Mouse (Mus musculus) 3T3-L1 (cell line): ENCODE measurements around the gene Pbld1.
A peak's percentile ranks its signal among the peaks of the same experiment; 100 is the strongest.

ENCODE experiments used
- DNase-seq: peaks from one replicate; pipeline ENCODE4 v3.0.0-alpha.2; 2015; ENCODE audit warnings: low read depth, low spot score

Gene Pbld1

DNA sequence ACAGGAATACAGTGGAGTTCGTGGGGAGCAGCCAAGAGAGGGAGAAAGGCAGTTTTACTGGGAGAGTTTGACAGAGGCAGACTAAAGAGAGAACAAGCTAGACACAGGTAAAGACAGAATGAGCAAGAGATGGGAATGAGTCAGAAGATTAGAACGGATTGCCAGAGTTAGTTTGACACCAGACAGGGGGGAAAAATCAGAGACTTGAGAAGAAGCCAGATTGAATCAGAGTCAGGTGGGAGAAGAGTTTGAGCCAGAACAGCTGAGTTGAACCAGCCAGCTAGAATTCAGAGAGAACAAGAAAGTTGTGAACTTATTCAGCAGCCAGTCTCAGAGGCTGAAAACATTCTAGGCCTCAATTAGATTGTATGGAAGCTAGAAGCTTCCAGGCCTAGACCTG is at the start of gene Pbld1:
TSS of gene Pbld1 (plus strand) at position 301 of the 400 bp plus-strand sequence.
- DNase-seq, result no peak

- DNase-seq, result no peak
Observed at GRCm38 (mm10) chr10:63010268-63010667, 49.7 kb upstream of the Pbld1 start.

- DNase-seq, result no peak
Observed at GRCm38 (mm10) chr10:63011556-63011955, 48.4 kb upstream of the Pbld1 start.

- no peak for DNase-seq
Observed at GRCm38 (mm10) chr10:63013476-63013875, 46.5 kb upstream of the Pbld1 start.

DNA sequence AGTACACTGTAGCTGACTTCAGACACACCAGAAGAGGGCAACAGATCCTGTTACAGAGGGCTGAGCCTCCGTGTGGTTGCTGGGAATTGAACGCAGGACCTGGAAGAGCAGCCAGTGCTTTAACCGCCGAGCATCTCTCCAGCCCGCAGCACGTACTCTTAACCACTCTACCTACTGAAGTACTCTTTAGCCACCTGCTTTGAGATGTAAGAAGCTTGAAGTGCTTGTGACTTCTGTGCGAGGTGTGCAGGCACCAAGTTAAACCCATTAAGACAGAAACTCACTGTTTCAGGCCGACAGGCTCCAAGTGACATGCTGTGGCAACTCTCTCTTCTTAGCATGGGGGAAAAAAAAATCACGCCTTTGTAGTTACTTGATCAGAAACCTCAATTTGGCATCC is 45.8 kb upstream of the Pbld1 start:
- no peak for DNase-seq

DNA sequence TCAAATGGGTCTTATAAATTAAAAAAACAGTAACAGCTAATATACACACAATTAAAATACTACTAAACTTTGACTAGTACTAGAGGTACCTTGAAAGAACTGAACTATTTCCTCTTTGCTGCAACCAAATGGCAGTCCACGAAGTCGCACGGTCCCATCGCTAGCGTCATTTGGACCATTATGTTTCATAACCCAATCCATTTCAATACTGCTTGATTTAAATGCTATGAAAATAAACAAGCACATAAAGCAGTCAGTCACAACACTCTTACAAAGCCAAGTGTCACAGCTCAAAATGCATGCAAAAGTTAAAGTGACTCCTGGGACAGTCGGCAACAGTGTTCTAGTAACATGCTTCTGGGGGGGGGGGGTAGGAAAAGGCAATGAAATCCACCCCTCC is 40.7 kb upstream of the Pbld1 start:
- no peak for DNase-seq

GRCm38 (mm10) chr10:63021702-63022101 is 38.3 kb upstream of the Pbld1 start:
- peak; percentile 38 for DNase-seq

DNA sequence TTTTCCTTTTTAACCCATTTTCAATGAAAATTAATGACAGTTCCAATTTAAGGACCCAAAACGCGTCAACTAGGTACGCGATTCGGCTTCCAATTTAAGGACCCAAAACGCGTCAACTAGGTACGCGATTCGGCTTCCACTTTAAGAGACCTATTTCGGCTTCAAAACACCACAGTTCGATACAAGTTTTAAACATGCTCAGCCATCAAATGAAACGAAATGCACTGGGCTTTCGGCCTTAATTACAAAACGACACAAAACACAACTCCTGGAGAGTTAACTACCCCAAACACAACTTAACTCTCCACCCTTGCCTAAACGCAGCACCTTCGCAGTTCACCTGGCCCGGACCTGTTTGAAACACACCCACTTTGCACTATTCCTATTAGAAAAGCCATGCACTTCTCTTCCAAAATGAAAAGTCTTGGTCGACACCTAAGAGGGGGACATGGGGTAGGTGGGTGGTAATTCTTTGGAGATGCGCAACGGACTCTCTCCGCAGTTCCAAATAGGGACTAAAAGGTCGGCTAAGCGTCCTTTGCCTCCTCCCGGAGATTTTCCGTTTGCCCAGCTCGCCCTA is 37.3 kb upstream of the Pbld1 start:
- peak; percentile 18 for DNase-seq

DNA sequence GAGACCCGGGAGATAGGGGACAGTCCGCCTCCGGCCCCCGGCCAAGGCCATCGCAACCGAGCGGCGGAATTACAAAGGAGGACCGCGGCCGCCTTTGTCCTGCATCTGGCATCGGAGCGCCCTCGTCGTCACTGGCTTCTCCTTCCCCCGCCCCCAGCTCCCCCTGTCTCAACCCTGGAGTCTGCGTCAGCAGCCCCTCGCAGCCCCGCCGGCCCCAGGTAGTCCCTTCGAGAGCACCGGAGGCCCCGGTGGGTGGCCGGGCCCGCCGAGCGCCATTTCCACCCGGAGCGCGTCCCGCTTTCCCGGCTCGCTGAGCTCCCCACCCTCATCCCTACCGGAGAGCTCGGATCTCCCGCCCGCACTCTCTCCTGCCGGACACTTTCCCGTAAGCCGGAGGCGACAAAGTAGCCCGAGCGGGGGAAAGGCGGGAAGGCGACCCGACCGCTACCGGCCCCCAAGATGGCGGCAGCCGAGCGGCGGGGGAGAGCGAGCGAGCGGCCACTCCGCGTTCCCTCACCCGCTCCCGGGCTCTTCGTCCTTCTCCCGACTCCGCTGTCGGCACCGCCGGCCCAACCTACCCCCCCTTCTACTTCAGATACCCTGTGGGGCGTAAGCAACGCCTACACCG is 36.7 kb upstream of the Pbld1 start:
- DNase-seq, result peak; percentile 55

DNA sequence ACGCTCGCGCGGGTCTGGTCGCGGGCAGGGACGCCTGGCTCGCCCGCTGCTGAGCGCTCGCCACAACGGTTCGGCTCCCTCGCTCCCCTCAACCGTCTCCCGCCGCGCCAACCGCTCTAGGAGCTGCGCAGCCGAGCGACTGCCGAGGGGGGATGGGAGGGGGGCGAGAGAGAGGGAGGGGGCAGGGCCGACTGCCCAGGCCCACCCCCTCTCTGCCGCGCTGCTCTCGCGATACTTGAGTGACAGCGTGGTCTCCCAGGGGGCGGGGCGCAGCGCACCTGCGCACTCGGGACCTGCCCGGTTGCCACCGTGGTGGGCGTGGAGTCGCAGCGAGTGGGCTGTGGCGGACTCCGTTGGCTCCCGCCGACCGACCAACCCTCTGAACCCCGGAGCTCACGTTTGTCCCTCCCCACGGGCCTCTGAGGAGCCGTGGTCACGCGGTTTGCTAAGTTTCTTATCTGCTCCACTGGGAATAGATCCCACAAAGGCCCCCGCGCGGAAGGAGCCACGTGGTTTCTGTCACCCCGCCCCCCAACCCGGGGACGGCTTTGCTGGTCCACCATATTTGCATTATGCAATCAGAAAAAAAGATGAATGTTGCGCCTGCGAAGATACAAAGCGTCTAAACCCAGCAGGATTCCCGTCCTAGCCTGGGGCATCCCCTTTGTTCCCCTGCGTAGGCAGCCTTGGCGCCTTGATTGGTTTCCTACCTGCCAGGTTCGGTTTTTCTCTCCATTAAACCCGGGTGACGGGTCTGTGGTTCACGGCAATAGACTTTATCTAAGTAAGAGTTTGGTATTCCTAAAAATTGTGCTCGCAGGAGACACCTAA is 36.0 kb upstream of the Pbld1 start, which contains the start of the genes Hnrnph3 and Pbld2:
TSS of gene Hnrnph3 (minus strand) at position 469 of the 831 bp plus-strand sequence.
TSS of gene Pbld2 (plus strand) at position 567 of the 831 bp plus-strand sequence.
- DNase-seq, result peak; percentile 97

GRCm38 (mm10) chr10:63024580-63024910 is 35.4 kb upstream of the Pbld1 start:
- peak; percentile 80 for DNase-seq

DNA sequence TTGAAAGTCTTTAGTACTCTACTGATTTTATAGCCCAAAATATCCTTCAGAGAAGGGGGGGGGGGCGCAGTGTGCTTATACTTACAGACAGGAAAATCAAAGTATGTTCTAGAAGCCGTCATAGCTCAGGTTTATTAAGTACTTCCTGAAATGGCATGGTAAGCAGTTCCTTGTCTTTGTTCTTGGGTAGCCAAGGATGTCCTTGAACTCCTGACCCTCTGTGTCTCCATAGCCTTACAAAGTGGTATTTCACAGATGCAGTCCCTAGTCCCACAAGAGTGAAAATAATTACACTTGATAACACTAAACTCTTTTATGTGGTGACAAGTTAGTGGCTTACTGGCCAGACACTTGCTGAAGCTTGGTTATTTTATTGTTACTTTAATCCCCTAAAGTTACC is 34.9 kb upstream of the Pbld1 start:
- DNase-seq, result peak; percentile 36

- DNase-seq, result no peak
Observed at GRCm38 (mm10) chr10:63025491-63026011, 34.4 kb upstream of the Pbld1 start.

DNA sequence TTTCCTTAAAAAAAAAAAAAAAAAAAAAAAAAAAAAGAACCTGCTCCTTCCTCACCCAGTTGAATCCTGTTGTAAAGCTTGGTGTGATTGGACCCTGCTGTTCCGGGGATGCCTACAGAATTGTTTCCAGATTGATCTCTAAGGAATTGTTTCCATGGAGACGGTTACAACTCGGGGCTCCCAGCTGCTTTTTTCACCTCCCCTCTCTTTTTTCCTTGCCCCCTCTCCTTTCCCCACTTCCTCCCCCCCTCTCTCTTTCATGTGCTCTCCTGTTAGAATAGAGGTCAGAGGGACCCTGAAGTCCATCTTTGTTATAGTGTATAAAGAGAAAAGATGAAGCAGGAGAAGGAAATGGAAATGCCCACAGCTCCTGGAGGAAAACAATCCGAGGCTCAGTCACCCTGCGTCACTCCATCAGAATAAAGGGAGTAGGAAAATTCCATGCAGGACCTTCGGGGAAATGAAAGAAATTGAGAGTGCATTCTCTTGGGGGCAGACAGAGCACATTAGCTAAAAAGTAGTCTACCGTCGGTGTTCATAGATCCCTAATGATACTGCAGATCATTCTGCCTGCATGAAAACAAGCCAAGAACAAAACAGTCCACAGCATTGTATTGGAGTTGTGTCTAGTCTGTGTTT is 33.7 kb upstream of the Pbld1 start:
- no peak for DNase-seq

DNA sequence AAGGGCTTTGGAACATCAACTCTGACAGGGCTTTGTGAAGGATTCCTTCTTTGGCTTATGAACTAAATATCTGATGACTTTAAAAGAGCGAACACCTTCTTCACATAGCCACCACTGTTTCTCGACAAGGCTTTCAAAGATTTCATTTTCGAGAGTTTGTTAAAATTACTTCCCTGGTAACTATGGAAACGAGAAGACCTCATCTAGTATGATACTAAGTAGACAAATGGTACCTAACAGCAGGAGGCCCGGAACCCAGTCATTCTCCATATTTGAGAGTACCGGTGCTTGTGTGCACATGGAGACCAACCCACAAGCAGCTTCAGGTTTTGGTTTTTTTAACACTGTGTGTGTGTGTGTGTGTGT is 33.2 kb upstream of the Pbld1 start:
- no peak for DNase-seq

DNA sequence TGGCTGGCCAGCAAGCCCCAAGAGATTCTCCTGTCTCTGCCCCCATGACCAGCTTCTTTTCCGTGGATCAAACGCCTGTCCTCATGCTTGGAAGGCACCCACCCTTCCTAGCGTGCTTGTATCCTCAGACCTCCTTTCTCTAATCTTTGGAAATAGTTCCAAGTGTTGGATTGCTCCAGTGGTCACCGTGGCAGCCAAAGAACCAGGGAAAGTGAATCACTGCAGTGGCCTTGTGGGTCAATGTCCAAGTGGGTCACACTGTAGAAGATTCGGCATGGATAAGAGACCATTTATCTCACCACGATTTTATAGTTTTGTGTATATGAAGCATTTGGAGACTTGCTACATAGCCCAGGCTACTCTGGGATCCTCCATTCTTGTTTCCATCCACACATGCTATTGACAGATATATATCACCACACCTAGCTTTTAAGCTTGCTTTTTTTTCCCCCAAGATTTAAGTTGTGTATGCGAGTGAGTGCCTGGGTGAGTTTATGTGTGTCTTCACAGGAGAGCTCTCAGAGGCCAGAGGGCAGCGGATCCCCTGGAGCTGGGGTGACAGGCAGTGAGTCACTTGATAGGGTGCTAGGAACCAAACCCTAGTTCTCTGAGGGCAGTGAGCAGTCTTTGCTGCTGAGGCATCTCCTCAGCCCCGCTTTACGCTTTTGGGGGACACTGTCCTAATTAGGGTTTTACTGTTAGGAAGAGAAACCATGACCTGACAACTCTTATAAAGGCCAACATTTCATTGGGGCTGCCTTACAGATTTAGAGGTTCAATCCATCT is 32.4 kb upstream of the Pbld1 start:
- DNase-seq, result no peak

GRCm38 (mm10) chr10:63028396-63028795 is 31.6 kb upstream of the Pbld1 start:
- no peak for DNase-seq

DNA sequence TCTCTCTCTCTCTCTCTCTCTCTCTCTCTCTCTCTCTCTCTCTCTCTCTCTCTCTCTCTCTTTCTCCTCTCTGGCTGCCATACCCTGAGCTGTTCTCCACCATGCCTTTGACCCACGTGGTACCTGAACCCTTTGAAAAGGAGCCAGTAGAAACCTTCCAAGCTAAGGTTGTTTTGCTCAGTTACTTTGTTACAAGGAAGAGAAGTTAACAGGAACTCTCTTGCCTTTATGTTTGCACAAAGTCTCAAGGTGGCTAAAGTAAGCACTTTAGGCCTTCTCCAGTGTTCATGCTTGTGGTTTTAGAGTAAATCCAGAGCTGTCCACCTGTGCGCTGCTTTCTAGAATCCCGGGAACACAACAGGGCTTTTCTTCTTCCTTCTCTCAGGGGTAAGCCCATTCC is 27.7 kb upstream of the Pbld1 start:
- no peak for DNase-seq

DNA sequence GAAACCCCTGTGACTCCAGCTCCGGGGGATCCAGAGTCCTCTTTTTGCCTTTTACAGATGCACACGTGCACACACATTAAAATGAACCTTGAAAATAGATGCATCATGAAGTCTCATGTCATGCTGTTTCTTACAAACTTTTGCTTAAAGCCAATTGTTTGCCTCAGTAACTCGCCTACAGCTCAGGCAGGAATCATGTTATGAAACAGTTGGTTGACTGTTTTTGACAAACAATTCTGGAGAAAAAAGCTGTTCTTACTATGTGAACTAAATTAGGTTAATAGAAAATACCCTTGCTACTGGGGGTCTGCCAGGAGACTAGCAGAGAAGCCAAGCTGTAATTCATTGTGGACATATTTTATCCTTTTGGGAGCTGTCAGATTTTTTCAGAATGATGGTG is 27.0 kb upstream of the Pbld1 start:
- DNase-seq, result no peak

DNA sequence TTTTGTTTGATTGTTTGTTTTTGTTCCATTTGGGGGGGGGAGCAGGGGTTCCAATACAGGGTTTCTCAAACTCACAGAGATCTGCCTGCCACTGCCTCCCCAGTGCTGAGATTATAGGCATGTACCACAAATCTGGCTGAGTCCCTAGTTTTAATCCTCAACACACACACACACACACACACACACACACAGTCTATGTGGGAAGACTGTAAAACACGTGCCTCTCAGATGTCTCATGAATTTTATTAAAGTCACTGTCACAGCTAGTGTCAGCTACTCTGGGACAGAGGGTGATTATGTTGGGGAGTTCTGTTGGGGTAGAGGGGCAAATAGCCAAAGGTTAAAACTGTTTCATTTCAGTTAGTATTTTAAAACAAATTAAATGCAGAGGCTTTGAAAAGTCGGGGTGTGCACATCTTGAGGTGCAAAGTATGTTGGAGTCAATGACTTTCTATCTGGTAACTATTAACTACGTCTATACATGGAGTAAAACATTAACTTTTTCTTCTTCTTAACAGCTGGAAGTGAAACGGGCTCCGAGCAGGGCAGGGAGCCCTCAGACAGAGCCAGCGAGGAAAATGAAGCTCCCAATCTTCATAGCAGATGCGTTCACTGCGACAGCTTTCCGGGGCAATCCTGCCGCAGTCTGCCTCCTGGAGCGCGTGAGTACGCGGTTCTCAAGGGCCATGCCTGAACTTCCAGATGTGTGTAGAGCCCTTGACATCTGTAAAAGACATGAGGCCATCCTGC is 21.2 kb upstream of the Pbld1 start:
- DNase-seq, result no peak
